Mouse (Mus musculus) liver, postnatal 0 days (tissue): ENCODE results near the gene Sema3f. TPM values are rescaled to one million over a fixed set of nuclear protein-coding genes. Genes with fewer than 3 reads are reported as not detected.

Experiments used
- ATAC-seq: fragments of 200-750 bp; cut with Nextera tagmentation; 2 replicates; pipeline ENCODE4 v1.8.0; 2017; ENCODE audit warnings: mild to moderate bottlenecking, moderate library complexity
- DNase-seq: peaks from one replicate; pipeline ENCODE4 v3.0.0-alpha.2; 2016
- H3K27ac ChIP-seq: fragments of 300-500 bp; sonication (generic); 2 replicates; pipeline ENCODE4 v1.5.1; 2014; ENCODE audit warnings: antibody characterized with exemption, moderate library complexity, mild to moderate bottlenecking, low read depth
- H3K27me3 ChIP-seq: fragments of 300-500 bp; sonication (generic); 2 replicates; pipeline ENCODE4 v1.6.1; 2014; ENCODE audit warnings: low read length, control low read depth, mixed read lengths; ENCODE audit not compliant: insufficient read depth
- H3K36me3 ChIP-seq: fragments of 300-500 bp; sonication (generic); replicated peaks from 2 replicates; pipeline ENCODE4 v1.6.1; 2014; ENCODE audit warnings: mild to moderate bottlenecking, control low read depth, low read length, moderate library complexity, mixed read lengths; ENCODE audit not compliant: insufficient read depth
- H3K4me1 ChIP-seq: fragments of 300-500 bp; sonication (generic); 2 replicates; pipeline ENCODE4 v1.6.1; 2014; ENCODE audit warnings: antibody characterized with exemption, mild to moderate bottlenecking, control low read depth; ENCODE audit not compliant: insufficient read depth
- H3K4me2 ChIP-seq: fragments of 300-500 bp; sonication (generic); 2 replicates; pipeline ENCODE4 v1.6.1; 2014; ENCODE audit warnings: low read depth, mild to moderate bottlenecking, low read length, moderate library complexity, mixed read lengths
- H3K4me3 ChIP-seq: fragments of 300-500 bp; sonication (generic); 2 replicates; pipeline ENCODE4 v1.5.1; 2014; ENCODE audit warnings: low read depth, low read length
- H3K9ac ChIP-seq: fragments of 300-500 bp; sonication (generic); replicated peaks from 2 replicates; pipeline ENCODE4 v1.6.1; 2014; ENCODE audit warnings: mild to moderate bottlenecking, moderate library complexity
- H3K9me3 ChIP-seq: fragments of 300-500 bp; sonication (generic); 2 replicates; pipeline ENCODE4 v1.6.1; 2016; ENCODE audit warnings: mild to moderate bottlenecking, control low read depth, low read length, mixed read lengths
- CTCF ChIP-seq: sonication (generic); IDR thresholded peaks from 2 replicates; pipeline ENCODE4 v1.5.1; 2016; ENCODE audit warnings: antibody characterized with exemption, low read depth
- EP300 ChIP-seq: IDR thresholded peaks from 2 replicates; pipeline ENCODE4 v1.6.1; 2016; ENCODE audit warnings: antibody characterized with exemption, low read depth, mild to moderate bottlenecking
- WGBS: fragments of 180-500 bp; shearing (Covaris S2); extraction: QIAGEN DNeasy Blood & Tissue Kit; methylation state at CpG from one replicate; pipeline ENCODE4 v1.1.7; 2014; ENCODE audit not compliant: insufficient replicate concordance; 5-methylcytosine and 5-hydroxymethylcytosine counted together
- polyA plus RNA-seq: library from polyadenylated mRNA; unstranded; fragments of >200 nt; fragmentation: Nextera tagmentation; extraction: Ambion mirVana; gene quantifications from 2 replicates; pipeline ENCODE4 v1.2.1, GENCODE M21; 2015

Sema3f gene
- polyA plus RNA-seq, 1 experiment from 2014 or later = 0.76 TPM

DNA sequence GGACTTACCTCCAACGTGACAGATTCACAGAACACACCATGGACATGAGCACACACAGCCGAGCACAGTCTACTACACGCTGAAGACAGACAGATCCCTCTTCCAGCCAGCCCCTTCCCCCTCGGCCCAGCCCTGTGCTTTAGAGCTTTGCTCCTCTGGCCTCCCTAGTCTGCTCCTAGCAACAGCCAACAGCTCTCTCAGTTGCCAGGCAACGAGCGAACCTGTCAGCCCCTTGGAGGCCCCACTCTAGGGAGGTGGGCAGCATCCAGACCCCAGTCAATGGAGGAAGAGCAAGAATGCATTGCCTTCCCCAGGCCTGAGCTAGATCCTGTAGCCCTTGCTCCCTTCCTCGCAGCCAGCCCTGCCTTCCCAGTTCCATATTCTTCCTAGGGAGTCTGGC is 73.2 kb downstream of the Sema3f start:
- ATAC-seq (no peak), DNase-seq (no peak)
- Histone ChIP-seq H3K4me2 (no peak overlapping the region), H3K27me3 (no peaks in the 10 kb centered on the region), H3K4me3 (no peak overlapping the region), H3K9me3 (no peaks in the 10 kb centered on the region), H3K9ac (no peak overlapping the region), H3K36me3 (no peaks in the 10 kb centered on the region), H3K4me1 (peaks cover 20% of the 10 kb centered on the region), H3K27ac (no peak overlapping the region)
- TF ChIP-seq EP300 (no peak), CTCF (no peak)
- 68% methylated on average over 7 of the region's 7 CpGs for WGBS

DNA sequence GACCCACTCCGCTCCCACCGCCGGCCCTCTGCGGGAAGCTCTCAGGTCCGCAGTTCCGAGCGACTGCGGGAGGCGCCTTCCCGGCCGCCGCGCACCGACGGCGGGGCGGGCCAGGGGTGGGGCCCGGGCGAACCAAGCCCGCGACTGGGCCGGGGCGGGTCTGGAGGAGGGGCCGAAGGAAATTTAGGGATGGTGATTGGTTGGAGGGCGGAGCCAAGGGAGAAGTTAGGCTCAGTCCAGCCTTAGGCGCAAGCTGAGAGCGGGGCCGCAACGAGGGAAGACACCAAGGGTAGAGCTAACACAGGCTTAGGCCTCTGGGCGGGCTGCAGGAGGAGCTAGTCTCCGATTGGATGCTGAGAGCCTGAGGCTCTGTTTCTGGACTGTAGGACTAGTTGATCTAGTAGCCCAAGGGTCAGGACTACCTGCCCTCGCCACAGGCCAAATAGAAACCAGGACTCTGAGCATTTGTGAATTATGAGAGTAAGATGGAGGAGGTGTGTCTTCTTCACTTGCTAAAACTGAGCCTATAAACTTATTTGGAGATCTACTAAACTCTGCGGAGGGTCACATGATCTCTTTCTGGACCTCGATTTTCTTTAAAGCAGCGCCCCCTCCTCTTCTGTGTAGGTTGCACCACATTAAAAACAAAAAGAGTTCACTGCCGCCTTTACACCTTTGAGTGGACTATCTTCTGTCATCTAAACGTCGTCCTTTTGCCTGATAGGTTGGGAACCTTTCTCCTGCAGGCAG is 74.8 kb downstream of the Sema3f start, which contains the start of gene Gnai2:
Gene Gnai2, minus strand, starts transcription at position 89 of the 750 bp plus-strand sequence.
- no peaks in the 10 kb centered on the region for H3K9me3 ChIP-seq
- peaks cover 35% of the 10 kb centered on the region for H3K4me1 ChIP-seq
- 2% methylated on average over 35 of the region's 38 CpGs for WGBS
- peak within 1 kb of the TSS; percentile 99 for H3K4me3 ChIP-seq
- peak within 1 kb of the TSS; percentile 79 for H3K4me2 ChIP-seq
- H3K27me3 ChIP-seq = no peaks in the 10 kb centered on the region
- DNase-seq = peak; percentile 98
- H3K27ac ChIP-seq = peak within 1 kb of the TSS; percentile 97
- H3K36me3 ChIP-seq = peaks cover 9% of the 10 kb centered on the region; the same call in 1 of the 2 replicates
- H3K9ac ChIP-seq = peak within 1 kb of the TSS; percentile 99
- TF ChIP-seq CTCF = no peak; the same call in 1 of the 2 replicates
- TF ChIP-seq EP300 = peak; percentile 30; the same call in 1 of the 2 replicates
- peak; percentile 90 for ATAC-seq

DNA sequence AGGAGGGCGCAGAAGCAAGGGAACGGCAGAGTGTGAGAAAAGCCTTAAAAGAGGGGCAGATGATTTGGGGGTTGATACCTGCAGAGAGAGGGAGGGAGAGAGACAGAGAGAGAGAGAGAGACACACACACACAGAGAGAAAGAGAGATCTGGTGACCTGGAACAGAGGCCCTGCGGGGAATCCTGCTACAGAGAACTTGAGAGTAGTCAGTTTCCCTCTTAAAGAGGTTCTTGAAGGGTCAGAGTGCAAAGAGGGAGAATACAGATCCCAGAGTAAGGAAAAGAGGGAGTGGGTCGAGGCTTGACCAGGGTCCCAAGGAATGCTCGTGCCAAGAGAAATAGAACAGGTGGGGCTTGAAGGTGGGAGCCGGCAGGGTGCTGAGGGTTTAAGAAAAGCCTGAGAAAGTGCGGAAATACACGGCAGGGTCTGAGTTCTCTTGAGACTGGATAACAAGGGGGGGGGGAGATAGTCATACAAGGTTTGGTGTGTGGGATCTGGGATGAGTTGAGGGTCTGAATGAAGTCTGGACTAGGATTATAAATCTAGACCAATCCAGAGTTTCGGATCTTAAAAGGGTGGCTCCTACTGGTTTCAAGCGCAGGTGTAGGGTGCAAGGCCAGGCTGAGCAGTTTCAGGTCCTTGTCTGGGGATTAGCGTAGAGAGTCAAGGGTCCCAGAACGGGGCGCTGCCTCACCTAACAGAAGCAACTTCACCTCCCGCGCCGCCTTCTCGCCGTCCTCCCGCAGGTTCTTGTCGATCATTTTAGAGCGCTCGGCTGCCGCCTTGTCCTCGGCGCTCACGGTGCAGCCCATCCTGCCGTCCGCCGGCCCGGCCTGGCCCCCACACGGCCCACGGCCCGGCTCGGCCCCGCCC is 75.6 kb downstream of the Sema3f start:
- H3K27ac ChIP-seq = peak overlapping the region; percentile 97
- no peaks in the 10 kb centered on the region for H3K9me3 ChIP-seq
- ATAC-seq (peak; percentile 1; the same call in 1 of the 2 replicates), DNase-seq (no peak)
- H3K4me2 ChIP-seq = peak overlapping the region; percentile 79
- TF ChIP-seq EP300 (no peak), CTCF (no peak)
- peaks cover 43% of the 10 kb centered on the region for H3K4me1 ChIP-seq
- under 1% methylated on average over 35 of the region's 35 CpGs for WGBS
- H3K4me3 ChIP-seq = peak overlapping the region; percentile 99
- no peaks in the 10 kb centered on the region for H3K27me3 ChIP-seq
- H3K36me3 ChIP-seq = peaks cover 9% of the 10 kb centered on the region; the same call in 1 of the 2 replicates
- H3K9ac ChIP-seq = peak overlapping the region; percentile 99

DNA sequence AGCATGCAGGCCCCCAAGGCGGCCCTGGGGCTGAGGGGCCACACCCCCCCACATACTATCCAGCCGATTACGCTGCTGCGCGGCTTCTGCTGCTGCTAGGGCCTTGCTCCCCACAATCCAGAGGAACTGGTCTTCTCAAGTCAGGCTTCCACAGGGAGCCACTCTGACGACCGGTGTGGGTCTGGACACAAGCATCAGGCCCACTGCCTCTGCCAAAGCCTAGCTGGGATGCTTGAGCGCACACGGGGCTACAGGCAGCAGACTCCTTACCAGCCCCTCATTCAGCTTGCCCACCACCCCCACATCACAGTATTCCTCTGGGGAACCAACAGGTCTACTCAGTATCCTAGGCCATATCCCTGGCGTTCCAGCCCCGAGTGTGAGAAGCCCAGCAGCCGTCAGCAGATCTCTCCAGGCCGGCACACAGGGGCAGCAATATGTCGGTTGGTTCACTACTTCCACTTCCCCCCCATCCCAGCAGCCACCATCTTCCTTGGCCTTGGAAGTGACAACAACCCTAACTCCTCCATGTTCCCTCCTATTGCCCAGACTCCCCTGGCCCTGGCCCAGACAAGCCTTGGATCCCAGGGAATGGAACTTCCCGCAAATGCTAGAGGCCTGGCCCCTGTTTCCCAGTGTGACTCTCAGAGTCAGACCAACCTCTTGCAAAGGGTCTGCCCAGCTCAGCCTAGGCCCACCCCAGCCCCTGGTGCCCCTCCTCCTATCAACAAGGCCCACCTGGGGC is 76.4 kb downstream of the Sema3f start:
- peaks cover 9% of the 10 kb centered on the region; the same call in 1 of the 2 replicates for H3K36me3 ChIP-seq
- 2% methylated on average over 15 of the region's 15 CpGs for WGBS
- H3K9ac ChIP-seq = peak overlapping the region; percentile 99
- no peaks in the 10 kb centered on the region for H3K27me3 ChIP-seq
- H3K4me1 ChIP-seq = peaks cover 45% of the 10 kb centered on the region
- no peak for TF ChIP-seq CTCF
- no peak for TF ChIP-seq EP300
- ATAC-seq (no peak), DNase-seq (peak; percentile 59)
- H3K4me2 ChIP-seq = peak overlapping the region; percentile 79
- H3K4me3 ChIP-seq = peak overlapping the region; percentile 99
- H3K9me3 ChIP-seq = no peaks in the 10 kb centered on the region
- peak overlapping the region; percentile 97 for H3K27ac ChIP-seq

DNA sequence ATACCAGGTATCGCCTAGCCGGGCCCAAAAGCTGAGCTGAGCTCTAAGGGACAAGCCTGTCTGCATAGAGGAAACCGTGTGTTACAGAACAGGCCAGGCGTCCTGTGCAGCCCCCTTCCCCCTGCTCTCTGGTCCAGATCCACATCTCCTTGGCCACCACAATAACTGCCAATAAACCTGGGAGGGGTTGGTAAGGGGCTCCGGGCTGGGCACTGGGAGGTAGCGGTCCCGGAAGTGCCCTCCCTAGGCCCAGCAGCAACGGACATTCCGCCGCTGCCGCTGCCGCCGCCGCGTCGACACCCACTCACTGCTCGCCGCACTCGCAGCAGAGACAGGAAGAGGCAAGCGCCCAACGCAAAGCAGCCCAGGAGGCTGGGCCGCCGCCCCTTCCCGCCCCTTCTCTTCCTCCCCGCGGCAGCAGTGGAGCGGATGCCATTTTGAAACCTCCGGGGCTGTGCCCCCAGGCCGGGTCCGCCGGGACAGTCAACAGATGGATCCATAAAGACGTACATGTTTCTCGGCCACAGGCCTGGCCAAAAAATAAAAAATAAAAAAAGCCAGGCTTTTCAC is 77.1 kb downstream of the Sema3f start:
- Histone ChIP-seq H3K4me3 (peak overlapping the region; percentile 99), H3K4me1 (peaks cover 51% of the 10 kb centered on the region), H3K9ac (peak overlapping the region; percentile 99), H3K4me2 (peak overlapping the region; percentile 79), H3K27ac (peak overlapping the region; percentile 97), H3K27me3 (no peaks in the 10 kb centered on the region), H3K36me3 (peaks cover 9% of the 10 kb centered on the region; the same call in 1 of the 2 replicates), H3K9me3 (no peaks in the 10 kb centered on the region)
- no peak for TF ChIP-seq CTCF
- TF ChIP-seq EP300 = 0 out of 2 replicates have a peak, but pooled peaks have one; percentile 25
- ATAC-seq = peak; percentile 30
- under 1% methylated on average over 24 of the region's 33 CpGs for WGBS
- DNase-seq = peak; percentile 90
